Mouse (Mus musculus): ENCODE results near the gene Nhej1.

Gene Nhej1

DNA sequence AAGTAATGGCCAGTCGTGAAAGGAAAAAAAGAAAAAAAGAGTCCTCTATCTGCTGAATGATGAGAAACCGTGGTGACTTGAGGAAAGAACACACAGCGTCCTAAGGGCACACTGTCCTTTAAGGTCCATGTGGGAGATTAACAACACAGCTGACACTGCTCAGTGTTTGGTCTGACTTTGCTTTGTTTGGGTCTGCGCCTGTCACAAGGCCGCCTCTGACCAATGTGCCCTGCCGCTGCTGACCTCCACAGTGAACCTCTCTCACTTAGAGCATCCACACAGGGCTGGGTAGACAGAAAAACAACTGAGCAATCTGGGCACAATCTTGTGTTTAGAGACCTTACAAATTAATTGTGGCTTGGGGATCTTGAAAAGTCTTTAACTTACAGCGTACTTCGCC is 148.0 kb downstream of the Nhej1 start:
- no peak for DNase-seq (ENCODE audit: low spot score in 2 of 2)

DNA sequence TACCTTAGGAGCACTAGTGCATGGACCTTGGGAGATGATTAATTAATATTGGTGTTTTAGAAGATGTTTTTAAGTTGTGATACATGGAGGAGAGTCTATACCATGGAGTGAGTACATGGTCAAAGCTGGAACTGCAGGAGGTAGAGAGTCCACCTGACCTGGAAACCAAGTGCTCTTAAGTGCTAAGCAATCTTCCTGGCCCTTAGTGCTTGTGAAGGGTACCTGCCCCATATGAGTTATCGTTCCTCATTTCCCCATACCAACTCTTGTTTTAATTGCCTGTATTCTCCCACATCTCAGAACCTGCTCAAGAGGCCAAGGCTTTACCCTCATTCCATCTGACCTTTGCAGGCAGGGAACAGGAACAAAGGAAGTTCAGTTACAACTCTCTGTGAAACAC is 149.1 kb downstream of the Nhej1 start:
- no peak for DNase-seq (ENCODE audit: low spot score in 2 of 2)

DNA sequence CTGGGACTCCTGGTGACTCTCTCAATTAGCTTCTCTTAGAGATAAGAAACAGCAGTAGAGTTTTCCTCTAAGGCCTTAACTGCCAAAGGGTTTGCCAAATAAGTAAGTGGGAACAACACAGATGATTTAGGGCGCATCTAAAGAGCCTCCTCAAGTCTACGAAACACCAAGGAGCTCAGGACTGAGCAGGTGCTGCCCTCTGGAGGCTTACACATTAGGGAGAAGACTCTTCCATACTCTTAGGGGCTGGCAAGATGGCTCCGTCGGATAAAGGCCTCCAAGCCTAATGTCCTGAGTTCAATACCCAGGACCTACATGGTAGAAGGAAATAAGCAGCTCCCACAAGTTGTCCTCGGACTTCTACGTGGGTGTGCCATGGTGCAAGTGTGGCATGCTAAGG is 151.4 kb downstream of the Nhej1 start:
- DNase-seq (ENCODE audit: low spot score in 2 of 2) = no peak

DNA sequence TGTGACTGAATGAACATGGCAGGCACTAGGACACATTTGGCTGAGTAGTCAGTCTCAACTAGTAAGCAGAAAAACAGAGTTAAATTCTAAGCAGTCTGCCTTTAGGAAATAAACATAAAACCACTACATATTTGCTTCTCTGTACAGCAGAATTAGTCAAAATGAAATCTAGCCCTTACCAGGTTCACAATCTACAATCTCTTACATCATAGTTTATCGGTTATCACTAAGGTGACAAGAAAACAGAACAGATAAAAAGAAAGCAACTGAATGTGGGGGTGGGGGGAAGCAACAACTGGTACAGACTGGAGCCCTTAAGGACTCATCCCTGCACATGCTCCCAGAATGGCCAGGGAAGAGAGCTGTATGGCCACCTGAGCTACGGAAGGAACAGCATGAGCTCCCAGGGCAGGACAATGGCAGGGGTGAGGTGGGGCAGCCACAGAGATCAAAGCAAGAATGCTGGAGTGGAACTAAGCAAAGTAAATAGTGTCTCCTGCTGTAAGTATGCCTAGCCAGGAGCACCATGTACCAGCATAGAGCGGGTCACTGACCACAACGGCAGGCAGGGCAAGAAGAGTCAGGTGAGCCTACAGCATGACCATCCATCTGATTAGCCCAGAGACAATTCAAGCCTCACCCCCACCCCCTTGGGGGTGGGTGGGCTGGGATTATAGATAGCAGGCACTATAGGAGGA is 153.5 kb downstream of the Nhej1 start:
- DNase-seq (ENCODE audit: low spot score in 2 of 2) = no peak

DNA sequence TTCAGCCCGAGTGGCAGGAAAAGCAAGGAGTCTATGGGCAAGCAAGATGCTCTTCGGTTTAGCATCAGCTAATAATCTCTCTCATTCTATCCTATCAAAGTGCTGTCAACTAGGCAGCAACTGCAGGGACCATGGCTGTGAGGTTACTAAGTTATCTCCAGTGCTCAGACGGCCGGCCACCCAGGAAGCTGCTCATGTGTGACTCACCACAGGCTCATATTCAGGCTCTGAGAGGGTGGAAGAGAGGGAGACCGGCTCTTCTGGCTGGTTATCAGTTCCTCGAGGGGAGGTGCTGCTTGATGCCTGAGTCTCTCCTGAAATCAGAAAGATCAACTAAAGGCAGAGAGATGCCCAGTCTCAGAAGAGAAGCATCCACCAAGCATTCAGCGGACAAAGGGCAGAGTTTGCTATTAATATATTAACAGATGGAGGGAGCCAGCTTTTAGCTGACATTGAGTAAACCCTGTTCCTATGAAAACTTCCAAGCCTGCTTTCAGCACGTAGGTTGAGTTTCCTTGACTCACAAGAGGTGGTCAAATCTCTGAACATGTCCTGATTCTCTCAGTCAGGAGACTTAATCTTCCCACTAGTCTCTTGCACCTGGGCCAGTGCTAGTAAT is 156.9 kb downstream of the Nhej1 start:
- no peak for DNase-seq (ENCODE audit: low spot score in 2 of 2)

DNA sequence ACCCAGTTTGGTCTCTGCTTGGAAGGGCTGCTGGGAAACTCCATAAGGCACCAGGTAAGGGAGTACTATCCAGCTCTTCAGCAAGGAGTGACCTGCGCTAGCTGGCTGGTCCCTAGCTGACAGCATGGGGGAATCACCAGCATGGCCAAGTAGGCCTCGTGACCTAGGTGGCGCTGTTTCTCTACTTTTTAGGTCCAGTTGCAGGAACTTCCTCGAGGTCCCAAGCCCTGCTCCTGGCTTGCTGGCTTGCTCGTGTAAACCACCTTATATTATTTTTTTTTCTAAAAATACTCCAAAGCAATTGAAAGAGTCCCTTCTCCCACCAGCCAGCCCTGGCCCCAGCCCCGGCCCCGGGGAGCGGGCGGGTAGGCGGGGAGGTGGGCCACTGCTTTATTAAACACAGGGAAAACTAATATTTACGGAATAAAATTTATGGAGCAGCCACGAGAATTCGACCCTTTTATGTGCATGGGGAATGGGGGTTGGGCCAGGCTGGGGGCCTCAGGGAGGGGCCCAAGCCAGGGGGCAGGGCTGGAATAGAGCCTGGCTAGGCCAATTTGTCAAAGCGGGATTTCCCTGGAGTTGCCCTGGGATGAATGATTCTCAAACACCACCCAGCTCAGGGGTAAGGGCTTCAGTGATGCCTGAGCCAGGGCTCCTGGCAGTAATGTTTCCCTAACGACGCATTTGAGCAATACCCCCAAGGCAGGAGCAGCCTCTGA is 160.3 kb downstream of the Nhej1 start:
- DNase-seq (ENCODE audit: low spot score in 2 of 2) = peak; percentile 47 to 77

DNA sequence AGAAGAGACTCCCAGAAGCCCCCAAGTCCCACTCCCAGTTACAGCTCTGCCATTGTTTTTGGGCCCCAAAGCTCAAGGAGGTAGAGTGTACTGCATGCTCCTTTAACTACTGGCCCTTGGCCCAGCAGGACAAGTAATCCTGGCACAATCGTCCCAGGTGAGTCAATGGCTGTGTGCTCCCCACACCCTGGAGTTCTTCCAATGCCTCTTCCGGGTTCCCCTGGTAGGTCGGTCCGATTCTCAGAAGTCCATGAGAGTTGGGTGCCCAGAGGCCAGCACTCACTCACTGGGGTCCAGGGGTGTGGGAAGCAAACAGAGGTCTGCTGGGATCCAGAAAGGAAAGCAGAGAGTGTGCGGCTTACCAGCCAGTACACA is 162.2 kb downstream of the Nhej1 start:
- DNase-seq (ENCODE audit: low spot score in 2 of 2) = no peak

DNA sequence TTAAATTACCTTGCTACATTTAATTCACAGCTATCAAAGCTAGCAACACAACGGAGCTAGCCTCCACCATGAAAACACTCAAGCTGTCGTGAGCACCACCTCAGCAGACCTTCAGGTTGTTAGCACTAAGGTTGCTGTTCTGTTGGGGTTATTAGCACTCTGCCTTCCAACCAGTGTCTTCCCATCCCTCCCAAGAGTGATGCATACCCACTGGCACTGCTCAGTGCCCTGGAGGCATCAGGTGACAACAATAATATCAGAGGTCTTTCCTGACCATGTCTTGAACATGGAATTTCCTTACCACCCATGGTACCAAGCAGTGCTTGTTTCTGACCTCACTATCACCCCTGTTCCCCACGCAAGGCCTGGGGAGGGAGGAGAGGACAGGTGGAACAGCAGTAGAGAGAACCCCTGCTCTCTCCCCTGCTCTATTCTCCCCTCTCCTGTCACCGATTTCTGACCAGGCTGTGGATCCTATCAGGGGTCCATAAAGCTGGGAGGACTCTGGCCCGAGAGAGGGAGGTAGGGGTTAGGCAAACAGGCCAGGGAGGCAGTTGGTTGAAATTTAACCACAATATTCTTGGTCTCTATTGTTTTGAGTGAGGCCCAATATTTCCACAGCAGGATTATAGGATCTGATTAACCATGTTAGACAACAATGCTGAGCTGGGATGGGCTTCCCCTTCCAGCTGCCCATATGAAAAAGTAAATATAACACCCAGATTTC is 162.7 kb downstream of the Nhej1 start:
- no peak for DNase-seq (ENCODE audit: low spot score in 2 of 2)

DNA sequence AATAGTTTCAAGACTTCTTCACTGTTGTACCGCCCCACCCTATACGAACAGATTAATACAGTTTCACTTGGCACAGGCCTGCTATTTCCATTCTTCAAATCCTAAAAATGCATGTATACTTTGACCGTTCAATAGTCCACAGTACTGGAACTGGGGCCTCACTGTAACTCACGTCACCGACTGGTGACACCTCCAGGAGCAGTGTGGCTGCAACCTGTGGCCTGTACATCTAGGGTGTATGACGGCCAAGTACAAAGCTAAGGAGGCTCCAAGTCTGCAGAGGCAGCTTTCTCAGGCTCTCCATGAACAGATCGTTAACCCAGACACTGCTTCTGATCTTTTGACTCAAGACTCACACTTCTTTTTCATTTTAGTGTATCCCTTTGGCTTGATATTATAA is 163.3 kb downstream of the Nhej1 start:
- no peak for DNase-seq (ENCODE audit: low spot score in 2 of 2)

DNA sequence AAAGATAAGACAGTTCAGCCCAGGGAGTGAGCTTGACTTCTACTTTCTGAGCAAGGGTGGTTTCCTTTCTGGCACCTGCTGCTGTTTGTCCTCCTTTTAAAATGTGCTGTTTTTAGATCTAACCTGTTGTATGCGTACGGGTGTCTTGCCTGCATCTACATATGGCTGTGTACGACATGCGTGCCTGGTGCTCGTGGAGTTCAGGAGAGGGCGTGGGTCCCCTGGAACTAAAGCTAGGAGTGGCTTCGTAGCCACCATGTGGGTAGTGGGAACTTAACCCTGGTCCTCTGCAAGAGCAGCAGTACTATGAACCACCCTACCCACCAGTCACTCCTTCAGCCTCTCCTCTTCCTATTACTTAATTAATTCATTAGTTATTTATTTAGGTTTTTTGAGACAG is 164.9 kb downstream of the Nhej1 start:
- no peak for DNase-seq (ENCODE audit: low spot score in 2 of 2)

DNA sequence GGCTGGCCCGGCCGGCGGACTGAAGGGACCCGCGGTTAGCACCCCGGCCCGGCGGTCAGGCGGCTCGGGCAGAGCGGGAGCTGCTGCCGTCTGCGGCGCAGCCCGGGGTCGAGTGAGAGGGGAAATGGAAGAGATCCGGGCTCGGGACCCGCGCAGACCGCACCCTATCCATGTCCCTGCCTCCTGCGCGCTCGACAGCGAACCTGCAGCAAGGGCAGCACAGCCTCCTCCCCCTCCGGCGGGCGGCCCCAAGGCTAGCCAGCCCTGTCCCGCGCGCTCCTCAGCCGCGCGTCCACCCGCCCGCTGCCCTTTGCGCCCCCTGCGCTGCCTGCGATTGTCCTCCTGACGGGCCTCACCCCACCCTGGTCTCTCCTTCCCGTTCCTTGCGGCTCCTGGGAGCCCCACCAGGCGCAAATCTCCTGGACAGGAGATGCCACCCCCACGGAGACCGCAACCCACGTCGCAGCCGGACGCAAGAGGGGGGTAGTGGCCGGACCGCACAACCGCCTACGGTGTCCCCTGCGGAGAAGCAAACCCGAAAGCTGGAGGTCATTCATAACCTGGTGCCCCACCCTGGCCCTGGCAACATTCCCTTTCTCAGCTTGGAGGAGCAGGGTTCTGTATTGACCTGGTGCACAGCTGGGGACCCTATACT is 173.3 kb downstream of the Nhej1 start, which contains the start of gene Ihh:
TSS of gene Ihh (minus strand) at position 117 of the 655 bp plus-strand sequence.
- no peak for DNase-seq (ENCODE audit: low spot score in 2 of 2)

DNA sequence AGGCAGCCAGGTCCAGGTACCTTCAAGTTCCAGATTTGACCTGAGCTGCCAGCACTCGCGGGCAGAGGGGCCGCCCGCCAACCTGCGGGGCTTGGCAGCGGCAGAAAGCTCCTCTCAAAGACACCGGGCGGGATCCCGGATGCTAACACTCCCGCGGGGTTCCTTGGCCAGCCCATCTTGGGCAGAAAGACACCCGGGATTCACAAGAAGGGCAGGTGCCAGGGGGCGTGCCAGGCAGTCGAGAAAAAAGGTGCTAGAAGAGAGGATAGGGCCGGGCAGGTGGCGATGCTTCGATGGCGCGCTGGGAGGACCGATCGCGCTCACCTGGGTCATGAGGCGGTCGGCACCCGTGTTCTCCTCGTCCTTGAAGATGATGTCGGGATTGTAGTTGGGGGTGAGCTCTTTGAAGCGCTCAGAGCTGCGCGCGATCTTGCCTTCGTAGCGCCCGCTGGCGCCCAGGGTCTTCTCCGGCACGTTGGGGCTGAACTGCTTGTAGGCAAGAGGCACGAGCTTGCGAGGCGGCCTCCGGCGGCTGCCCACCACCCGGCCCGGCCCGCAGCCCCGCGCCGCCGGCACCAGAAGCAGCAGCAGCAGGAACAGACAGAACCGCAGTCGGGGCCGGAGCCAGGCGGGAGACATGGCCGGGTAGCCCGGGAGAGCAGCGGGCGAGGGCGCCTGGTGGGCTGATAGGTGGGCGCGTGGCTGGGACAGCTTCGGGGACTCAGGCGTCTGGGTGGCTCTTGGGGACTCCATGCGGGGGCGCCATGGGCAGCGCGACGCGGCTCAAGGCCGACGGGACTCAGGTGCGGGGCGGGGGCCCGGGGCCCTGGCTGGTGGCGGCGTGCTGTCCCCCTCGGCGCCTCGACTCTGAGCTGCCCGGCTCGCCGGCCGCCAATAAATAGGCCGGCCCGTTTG is 174.2 kb downstream of the Nhej1 start:
- DNase-seq (ENCODE audit: low spot score in 2 of 2) = no peak

DNA sequence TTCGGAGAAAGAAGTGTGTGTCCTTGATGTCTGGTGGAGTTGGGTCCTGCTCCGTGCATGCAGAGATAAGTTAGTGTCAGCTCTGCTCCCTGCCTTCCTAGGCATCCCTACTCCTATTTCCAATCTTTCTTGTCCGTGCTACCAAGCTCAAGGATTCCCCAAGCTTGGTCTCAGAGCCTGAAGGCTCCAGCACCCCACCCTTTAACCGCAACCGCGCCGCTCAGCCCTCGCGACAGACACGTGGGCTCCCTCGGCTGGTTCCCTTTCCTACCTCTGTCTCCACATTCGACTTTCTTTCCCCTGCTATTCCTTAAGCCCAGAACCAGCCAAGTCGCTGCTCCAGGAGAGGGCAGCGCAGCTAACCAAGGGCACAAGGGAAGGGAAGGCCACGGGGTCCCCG is 174.9 kb downstream of the Nhej1 start:
- DNase-seq (ENCODE audit: low spot score in 2 of 2) = no peak

DNA sequence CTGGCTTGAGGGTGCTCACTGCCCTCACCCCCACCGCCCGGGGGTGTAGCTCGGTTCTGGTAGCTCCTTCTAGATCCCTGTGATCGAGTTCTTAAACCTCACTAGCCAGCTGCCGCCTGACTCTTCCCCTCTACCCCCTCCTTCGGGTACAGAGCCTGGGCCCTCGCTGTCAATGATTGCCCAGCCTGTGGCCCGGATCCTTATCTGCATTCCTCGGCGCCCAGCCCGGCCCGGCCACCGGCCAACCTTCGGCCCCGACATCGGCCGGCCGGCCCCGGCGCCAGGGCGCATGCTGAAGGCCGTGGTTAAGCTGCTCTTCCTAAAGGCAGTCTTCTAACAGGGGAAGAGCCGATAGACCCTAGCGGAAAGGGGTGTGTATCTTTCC is 175.3 kb downstream of the Nhej1 start:
- no peak for DNase-seq (ENCODE audit: low spot score in 2 of 2)

DNA sequence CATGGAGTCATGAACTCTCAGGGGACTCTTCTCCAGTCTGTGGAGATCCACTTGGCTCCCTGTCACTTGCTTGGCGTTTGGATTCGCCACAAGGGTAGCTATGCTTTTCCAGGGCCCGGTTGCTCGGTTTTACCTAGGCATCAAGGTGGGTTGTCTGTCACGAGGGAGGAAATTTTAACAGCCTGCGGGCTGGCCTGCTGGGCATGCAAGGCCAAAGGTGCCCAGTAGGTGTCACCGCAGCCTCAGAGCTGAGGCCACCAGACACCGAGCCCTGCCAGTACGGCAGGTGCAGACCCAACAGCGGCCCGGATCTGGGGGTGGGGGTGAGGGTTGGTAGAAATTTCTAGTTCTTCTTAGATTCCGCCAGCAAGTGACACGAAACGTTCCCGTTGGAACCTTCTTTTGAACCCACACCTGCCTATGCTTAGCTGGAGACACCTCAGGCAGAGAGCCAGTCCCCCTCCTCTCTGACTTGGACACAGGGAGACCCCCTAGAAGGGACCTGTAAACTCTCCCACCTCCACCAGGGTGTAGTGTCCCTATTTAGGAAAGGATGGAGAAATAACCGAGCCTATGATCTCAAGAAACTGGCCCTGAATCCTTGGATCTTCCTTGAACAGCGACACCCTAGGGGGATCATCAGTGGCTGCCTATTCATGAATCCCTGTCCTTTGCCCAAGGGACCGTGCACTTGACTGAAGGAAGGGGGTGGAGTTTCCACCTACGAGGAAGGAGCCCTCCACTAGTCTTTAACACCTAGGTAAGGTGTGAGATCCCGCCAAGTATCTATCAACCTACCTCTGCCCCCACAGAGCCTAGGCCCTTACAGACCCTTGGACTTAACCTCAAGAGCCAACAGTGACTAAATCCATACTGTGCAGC is 176.0 kb downstream of the Nhej1 start:
- peak; percentile 36 to 75 for DNase-seq (ENCODE audit: low spot score in 2 of 2)

DNA sequence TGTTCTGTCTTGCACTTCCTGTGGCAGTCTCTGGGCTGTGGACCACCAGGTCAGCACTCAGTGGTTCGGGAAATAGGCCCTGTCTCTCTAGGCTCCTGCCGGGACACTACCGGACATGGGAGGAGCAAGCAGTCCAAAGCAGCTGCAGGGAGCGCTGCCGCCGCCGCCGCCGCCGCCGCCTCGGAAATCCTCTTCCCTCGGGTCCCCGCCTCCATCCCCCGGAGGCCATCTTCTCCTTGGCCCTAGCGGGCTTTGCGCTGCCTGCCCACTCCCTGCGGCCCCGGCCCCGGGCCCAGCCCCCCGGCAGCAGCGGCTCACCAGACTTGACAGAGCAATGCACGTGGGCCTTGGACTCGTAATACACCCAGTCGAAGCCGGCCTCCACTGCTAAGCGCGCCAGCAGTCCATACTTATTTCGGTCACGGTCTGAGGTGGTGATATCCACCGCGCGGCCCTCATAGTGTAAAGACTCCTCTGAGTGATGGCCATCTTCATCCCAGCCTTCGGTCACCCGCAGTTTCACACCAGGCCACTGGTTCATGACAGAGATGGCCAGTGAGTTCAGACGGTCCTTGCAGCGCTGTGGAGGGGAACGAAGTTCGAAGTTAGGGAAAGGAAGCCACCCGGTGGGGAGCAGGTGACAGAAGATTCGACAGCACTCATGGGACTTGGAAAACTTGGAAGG is 176.9 kb downstream of the Nhej1 start:
- no peak for DNase-seq (ENCODE audit: low spot score in 2 of 2)

DNA sequence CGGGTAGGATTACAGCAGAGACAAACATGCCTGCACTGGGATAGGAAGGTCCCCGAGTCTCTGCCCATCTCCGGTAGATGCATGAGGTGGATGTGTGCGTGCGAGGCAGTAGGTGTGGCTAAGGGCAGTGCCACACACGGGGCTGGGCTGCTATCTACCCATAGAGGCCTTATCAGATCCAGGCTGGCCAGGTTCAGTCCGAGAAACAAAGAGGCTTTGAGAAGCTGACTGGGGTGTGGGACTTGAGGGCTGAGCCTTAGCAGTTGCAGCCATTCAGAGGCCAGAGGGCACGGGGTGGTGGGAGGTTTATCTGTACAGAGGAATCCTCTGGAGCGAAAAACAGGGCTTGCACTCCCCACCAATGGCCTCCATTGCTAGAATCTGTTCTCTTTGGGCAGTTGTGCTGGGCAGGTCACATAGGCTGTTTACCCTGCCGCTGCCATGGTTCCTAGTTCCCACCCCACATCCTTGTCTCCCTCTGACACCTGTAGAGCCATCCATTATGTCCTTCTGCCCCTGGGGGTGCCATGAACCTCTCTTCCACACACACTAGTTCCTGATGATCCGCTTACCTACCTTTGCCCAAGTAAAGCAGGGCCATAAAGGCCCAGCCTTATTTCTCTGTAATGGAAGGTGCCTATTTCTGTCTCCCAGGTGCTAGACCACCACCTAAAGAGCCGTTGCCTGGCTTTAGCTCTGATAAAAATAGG is 183.2 kb downstream of the Nhej1 start:
- no peak for DNase-seq (ENCODE audit: low spot score in 2 of 2)

DNA sequence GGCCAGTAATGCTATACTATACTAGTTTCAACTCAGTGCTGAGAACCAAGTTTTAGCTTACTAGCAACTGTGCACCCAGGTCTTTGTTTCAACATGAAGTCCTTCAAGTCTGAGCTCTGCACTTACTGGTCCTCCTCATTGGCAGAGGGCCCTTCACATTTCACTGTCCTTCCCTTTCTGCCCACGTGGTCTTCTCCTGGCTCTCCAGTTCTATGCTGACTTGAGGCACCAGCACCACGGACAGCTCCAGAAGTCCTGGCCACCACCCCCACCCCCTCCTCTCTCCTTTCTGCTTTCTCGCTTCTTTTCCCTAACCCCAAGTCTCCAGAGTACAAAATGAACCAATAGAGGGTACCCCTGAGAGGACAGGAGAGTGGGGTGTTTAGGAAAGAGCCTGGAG is 185.2 kb downstream of the Nhej1 start:
- DNase-seq (ENCODE audit: low spot score in 2 of 2) = no peak
